Mouse (Mus musculus) CD4-positive, CD25-positive, alpha-beta regulatory T cell, adult 9 weeks (primary cell): ENCODE results near the gene Vmn1r214. TPM values are rescaled to one million over a fixed set of nuclear protein-coding genes. Genes with fewer than 3 reads are reported as not detected.

ENCODE experiments used
- polyA plus RNA-seq: library from polyadenylated mRNA; unstranded; fragments of 100-300 nt; shearing (Covaris generic); gene quantifications from one replicate; pipeline ENCODE4 v1.2.1, GENCODE M21; 2017

The Vmn1r214 gene
- polyA plus RNA-seq, result 0.22 TPM

DNA sequence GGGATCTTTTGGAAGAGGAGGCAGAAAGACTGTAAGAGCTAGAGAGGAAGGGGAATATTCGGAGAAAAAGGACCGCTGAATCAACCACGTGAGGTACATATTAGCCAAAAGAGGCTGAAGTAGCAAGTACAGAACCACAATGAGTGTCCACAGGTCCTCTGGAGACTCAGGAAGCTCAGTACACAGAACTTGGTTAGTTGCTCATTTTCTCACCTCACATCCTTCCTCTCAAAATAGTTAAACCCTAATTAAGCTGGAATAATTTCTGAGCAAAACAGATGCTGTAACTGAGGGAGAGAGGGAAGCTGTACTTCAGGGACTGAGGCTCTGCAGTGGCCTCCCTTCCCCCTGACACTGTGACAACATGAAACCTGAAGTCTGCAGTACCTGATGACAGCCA lies at the start of gene Vmn1r214:
Gene Vmn1r214, plus strand, starts transcription at position 301 of the 400 bp plus-strand sequence.

DNA sequence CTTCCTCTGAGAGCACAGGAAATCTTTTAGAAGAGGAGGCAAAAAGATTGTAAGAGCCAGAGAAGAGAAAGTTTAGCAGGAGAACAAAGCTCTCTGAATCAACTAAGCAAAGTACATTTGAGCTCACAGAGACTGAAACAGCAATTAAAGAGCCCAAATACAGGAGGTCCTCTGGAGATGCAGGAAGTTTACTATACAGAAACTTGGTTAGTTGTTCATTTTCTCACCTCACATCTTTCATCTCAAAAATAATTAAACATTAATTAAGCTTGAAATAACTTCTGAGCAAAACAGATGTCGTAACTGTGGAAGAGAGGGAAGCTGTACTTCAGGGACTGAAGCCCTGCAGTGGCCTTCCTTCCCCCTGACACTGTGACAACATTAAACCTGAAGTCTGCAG lies 22.9 kb upstream of the Vmn1r214 start, which contains the start of gene Vmn1r213:
Gene Vmn1r213, plus strand, starts transcription at position 301 of the 400 bp plus-strand sequence.

DNA sequence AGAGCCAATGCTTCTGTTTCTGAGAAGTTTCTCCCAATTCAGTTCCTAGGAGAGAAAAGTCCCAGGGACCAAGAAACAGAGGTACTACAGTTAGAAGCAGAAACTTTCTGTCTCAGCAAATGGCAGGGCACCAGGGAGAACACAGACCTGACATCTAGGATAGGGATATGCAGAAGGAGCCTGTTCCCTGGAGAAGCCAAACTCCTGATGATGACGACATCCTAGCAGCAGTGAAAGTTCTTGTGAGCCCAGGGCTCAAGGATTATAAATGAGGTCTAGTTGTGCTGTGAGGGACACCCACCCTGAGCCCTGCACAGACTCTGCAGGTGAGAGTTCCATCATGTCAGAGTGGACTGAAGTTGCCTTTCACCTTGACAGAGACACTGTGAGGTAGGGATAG lies 37.5 kb downstream of the Vmn1r214 start, which contains the start of gene Vmn1r215:
Gene Vmn1r215, plus strand, starts transcription at position 301 of the 400 bp plus-strand sequence.

Other genes with a start within 250 kb of the Vmn1r214 start
- not detected for gene Vmn1r209, start 220.7 kb upstream of the Vmn1r214 start, polyA plus RNA-seq
- 0.09 TPM for gene Vmn1r210, start 199.1 kb upstream of the Vmn1r214 start, polyA plus RNA-seq
- not detected for gene Vmn1r211, start 172.9 kb upstream of the Vmn1r214 start, polyA plus RNA-seq
- not detected for gene Vmn1r212, start 146.2 kb upstream of the Vmn1r214 start, polyA plus RNA-seq
- gene Vmn1r213, start 22.8 kb upstream of the Vmn1r214 start, polyA plus RNA-seq, result not detected
- gene Vmn1r215, start 37.6 kb downstream of the Vmn1r214 start, polyA plus RNA-seq, result not detected
- not detected for gene Vmn1r217, start 87.8 kb downstream of the Vmn1r214 start, polyA plus RNA-seq
- gene Vmn1r218, start 102.7 kb downstream of the Vmn1r214 start, polyA plus RNA-seq, result not detected
- not detected for gene Vmn1r219, start 128.9 kb downstream of the Vmn1r214 start, polyA plus RNA-seq
- not detected for gene Vmn1r220, start 157.6 kb downstream of the Vmn1r214 start, polyA plus RNA-seq
- not detected for gene Vmn1r221, start 183.7 kb downstream of the Vmn1r214 start, polyA plus RNA-seq
- gene Vmn1r222, start 205.5 kb downstream of the Vmn1r214 start, polyA plus RNA-seq, result not detected
- not detected for gene Vmn1r223, start 216.7 kb downstream of the Vmn1r214 start, polyA plus RNA-seq